Mouse (Mus musculus): ENCODE results near the gene AI837181.

AI837181 gene

GRCm38 (mm10) chr19:5445747-5446146 is 20.8 kb downstream of the AI837181 start:
- DNase-seq (ENCODE audit: low read depth, low spot score): no peak

- peak; percentile 94 for DNase-seq (ENCODE audit: low read depth, low spot score)
Observed at GRCm38 (mm10) chr19:5447515-5448353, 22.8 kb downstream of the AI837181 start, which contains the start of gene Fosl1. Gene Fosl1, plus strand, starts transcription at chr19:5447547.

- DNase-seq (ENCODE audit: low read depth, low spot score): peak; percentile 56
Observed at GRCm38 (mm10) chr19:5448354-5449150, 23.6 kb downstream of the AI837181 start.

GRCm38 (mm10) chr19:5449673-5450072 is 24.7 kb downstream of the AI837181 start:
- DNase-seq (ENCODE audit: low read depth, low spot score): no peak

GRCm38 (mm10) chr19:5451766-5452165 is 26.8 kb downstream of the AI837181 start:
- no peak for DNase-seq (ENCODE audit: low read depth, low spot score)

GRCm38 (mm10) chr19:5455037-5455436 is 30.1 kb downstream of the AI837181 start:
- DNase-seq (ENCODE audit: low read depth, low spot score): no peak

GRCm38 (mm10) chr19:5455568-5455967 is 30.6 kb downstream of the AI837181 start:
- DNase-seq (ENCODE audit: low read depth, low spot score): no peak

GRCm38 (mm10) chr19:5456241-5456921 is 31.4 kb downstream of the AI837181 start:
- DNase-seq (ENCODE audit: low read depth, low spot score): no peak

GRCm38 (mm10) chr19:5456922-5457745 is 32.2 kb downstream of the AI837181 start:
- peak; percentile 94 for DNase-seq (ENCODE audit: low read depth, low spot score)

- no peak for DNase-seq (ENCODE audit: low read depth, low spot score)
Observed at GRCm38 (mm10) chr19:5457746-5458442, 33.0 kb downstream of the AI837181 start, which contains the start of gene Ccdc85b. Gene Ccdc85b, minus strand, starts transcription at chr19:5457894.

- DNase-seq (ENCODE audit: low read depth, low spot score): no peak
Observed at GRCm38 (mm10) chr19:5459019-5459418, 34.1 kb downstream of the AI837181 start.

GRCm38 (mm10) chr19:5459896-5460295 is 35.0 kb downstream of the AI837181 start:
- DNase-seq (ENCODE audit: low read depth, low spot score): no peak

- peak; percentile 89 for DNase-seq (ENCODE audit: low read depth, low spot score)
Observed at GRCm38 (mm10) chr19:5460465-5460911, 35.5 kb downstream of the AI837181 start, which contains the start of gene Fibp. Gene Fibp, plus strand, starts transcription at chr19:5460615.

- DNase-seq (ENCODE audit: low read depth, low spot score): no peak
Observed at GRCm38 (mm10) chr19:5461411-5461810, 36.5 kb downstream of the AI837181 start.

- no peak for DNase-seq (ENCODE audit: low read depth, low spot score)
Observed at GRCm38 (mm10) chr19:5463212-5463611, 38.3 kb downstream of the AI837181 start.

GRCm38 (mm10) chr19:5463791-5464562 is 39.0 kb downstream of the AI837181 start:
- DNase-seq (ENCODE audit: low read depth, low spot score): peak; percentile 76

- no peak for DNase-seq (ENCODE audit: low read depth, low spot score)
Observed at GRCm38 (mm10) chr19:5465037-5465436, 40.1 kb downstream of the AI837181 start.

- DNase-seq (ENCODE audit: low read depth, low spot score): no peak
Observed at GRCm38 (mm10) chr19:5466916-5467500, 42.1 kb downstream of the AI837181 start.

GRCm38 (mm10) chr19:5468374-5468773 is 43.4 kb downstream of the AI837181 start, which contains the start of gene Ctsw:
Gene Ctsw, minus strand, starts transcription at chr19:5468507.
- DNase-seq (ENCODE audit: low read depth, low spot score): peak; percentile 72
